Mouse (Mus musculus): ENCODE results near the gene C1qtnf9.

The C1qtnf9 gene

DNA sequence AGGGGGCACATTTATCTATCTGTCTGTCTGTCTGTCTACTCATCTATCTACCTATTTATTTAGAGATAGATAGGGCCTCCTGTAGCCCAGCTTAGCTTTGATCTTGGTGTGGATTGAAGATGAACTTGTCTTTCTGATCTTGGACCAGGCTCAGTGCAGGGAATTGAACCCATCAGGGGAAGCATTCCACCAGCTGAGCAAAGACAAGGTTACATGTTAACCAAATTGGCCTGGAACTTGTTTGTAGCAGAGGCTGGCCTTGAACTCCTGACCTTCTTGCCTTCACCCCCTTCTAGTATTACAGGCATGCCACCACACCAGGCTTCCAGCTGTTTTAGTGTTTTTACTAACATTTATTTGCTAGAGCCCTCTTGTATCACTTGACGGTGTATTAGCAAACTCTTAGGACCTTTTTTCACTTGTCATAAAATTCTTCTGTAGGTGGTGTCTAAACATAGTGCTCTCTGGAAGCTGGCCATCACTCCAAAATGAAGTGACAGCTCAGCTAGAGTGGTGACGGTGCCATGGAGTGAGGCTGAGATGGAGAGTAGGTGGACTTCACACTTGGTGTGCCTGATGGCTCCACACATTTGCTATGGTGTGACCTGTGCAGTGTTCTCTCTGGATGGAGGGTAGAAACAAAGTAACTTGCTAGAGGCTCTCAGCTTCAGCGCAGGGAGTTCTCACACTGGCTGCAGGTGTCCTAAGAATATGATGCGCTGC lies 28.8 kb downstream of the C1qtnf9 start:
- DNase-seq: no peak

- DNase-seq: no peak
Observed at GRCm38 (mm10) chr14:60797596-60797995, 29.7 kb downstream of the C1qtnf9 start.

GRCm38 (mm10) chr14:60798721-60799120 lies 30.8 kb downstream of the C1qtnf9 start:
- no peak for DNase-seq

DNA sequence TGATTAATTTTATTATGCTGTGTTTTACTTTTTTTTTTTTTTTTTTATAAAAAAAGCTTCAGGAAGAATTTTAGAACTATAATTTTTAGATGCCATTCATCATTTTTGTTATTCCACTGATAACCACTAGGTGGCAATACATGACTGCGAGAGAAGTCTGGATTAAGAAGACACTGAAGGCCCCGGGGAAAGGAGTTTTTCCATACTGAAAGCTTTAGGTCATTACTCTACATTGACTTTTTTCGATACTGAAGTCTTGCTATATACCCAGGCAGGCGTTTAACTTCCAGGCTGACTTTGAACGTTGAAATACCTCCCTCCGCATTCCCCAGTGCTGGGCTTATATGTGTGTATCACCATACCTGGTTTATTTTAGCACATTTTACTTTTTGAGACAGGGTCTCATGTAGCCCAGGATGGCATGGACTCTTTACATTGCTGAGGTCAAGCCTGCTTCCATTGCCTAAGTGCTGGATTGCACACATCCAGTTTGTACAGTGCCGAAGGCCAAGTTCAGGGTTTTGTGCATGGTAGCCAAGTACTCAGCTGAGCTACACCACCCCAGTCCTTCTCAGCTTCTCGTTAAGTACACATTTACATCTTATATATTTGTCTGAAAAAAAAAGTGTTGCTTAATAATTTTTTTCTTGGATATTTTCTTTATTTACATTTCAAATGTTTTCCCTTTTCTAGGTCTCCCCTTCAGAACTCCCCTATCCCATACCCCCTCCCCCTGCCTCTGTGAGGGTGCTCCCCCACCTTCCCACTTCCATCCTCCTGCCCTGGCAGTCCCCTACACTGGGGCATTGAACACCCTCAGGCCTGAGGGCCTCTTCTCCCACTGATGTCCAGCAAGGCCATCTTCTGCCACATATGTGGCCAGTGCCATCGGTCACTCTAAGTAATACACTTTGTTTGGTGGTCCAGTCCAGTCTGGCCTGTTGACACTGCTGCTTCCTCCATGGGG lies 32.1 kb downstream of the C1qtnf9 start:
- no peak for DNase-seq

DNA sequence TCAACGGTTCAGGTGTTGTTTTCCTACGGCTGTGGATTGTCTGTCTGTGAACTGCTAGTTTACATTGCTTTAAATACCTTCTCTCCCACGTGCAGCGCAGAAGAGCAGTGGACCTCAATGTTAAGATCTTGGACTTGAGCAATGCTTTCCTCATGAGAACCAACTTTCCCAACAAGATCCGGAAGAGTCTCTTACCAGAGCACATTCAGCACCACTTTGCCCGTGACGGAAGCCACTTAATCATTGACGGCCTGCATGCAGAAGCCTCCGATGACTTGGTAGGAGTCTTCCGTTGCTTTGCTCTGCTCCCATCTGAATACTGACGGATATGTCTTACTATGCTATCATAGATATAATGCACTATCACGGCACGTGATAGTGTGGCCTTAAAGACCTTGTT lies 34.1 kb downstream of the C1qtnf9 start:
- no peak for DNase-seq

- no peak for DNase-seq
Observed at GRCm38 (mm10) chr14:60804978-60805377, 37.0 kb downstream of the C1qtnf9 start.

- no peak for DNase-seq
Observed at GRCm38 (mm10) chr14:60805871-60806270, 37.9 kb downstream of the C1qtnf9 start.

DNA sequence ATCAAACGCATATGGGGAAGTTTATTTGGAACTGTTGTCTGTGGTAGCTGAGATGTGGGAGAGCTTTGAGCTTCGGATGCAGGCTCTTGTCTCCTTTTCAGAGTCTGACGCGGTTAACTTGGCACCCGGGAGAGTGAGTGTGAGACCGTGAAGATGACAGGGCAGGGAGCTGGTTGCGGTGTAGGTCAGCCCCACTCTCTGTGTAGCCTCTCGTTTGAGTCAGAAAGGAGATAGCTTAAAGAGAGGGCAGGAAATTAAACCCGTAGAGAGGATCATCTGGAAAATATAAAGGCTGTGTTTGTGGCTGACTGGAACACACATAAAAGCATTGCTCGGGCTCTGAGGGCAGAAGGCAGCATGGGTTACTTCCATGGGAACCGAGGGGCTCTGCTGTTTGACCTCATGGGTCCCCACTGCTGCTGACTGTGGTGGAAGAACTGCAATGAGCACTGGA lies 39.0 kb downstream of the C1qtnf9 start:
- no peak for DNase-seq

GRCm38 (mm10) chr14:60809881-60810280 lies 41.9 kb downstream of the C1qtnf9 start:
- no peak for DNase-seq

DNA sequence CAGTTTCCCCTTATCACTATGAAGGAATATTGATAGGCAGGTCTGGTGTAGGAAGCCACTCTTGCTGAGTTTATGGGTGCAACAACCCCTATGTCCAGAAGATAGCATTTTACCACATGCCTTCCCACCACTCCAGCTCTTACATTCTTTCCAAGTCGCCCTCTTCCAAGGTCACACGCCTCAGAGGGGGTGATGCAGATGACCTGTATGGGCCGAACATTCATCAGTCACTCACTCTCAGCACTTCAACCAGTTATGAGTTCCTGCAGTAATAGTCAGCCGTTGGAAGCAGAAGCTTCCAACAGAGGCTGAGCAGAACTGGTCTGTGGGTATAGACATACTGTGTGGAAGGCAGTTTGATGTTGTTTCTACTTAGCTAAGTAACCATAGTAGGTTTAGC lies 43.6 kb downstream of the C1qtnf9 start:
- no peak for DNase-seq

GRCm38 (mm10) chr14:60815098-60815497 lies 47.2 kb downstream of the C1qtnf9 start:
- no peak for DNase-seq

DNA sequence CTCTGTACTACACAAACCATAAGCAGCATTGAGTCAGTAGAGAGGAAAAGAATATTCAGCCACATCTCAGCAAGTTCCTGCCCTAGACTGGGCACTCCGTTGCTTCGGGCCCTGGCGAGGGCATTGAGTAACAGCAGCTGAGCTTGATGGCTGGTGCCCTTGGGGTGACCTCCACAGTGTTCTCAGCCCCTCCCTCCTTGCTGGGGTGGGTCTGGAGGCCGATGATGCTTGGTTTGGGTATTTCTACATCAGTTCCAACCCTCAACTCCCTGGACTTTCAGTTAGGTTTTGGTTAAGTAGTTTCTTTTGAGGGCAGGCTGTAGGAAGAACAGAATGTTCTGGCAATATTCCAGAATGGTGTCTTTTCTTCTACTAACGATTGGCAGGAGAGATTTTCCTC lies 50.1 kb downstream of the C1qtnf9 start:
- DNase-seq: no peak

DNA sequence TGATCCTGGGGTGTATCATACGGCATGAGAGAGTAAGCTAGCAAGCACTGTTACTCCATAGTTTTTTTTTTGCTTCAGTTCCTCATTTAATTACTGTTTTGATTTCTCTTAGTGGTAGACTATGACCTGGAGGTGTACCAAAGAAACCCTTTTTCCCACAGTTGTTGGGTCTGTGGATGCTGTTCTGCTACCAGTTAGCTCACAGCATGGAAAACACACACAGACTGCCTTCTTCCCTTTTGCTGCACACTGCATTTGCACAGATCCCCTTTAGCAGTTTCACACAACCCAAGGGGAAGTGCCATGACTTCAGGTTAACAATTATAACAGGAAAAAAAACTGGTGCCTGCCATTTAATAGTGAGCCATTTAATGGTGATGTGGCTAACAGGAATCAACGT lies 62.2 kb downstream of the C1qtnf9 start:
- no peak for DNase-seq
